Mouse (Mus musculus): ENCODE measurements around the gene Capn7.

DNA sequence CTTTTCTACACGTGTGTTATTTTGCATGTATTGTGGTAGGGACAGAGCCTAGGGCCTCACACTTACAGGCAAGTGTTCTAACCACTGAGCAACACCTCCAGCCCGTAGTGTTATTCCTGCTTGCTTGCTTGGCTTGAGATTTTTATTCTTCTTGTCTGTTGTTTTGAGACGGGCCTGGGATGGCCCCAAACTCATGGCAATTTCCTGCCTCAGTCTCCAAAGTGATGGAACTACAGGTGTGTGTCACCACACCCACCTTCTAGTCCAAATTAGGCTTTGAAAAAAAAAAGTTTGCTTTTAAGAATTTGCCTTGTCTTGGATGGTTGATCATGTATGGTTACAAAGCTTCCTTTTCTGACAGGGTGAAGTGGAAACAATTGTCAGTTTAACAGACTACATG, 80.0 kb downstream of the Capn7 start:
- TF ChIP-seq CTCF (IDR thresholded peaks at IDR 0.05; ENCODE audit: low read depth, low read length) (no peak), EP300 (IDR thresholded peaks at IDR 0.05; ENCODE audit: insufficient read depth, low read depth, low read length) (no peak), POLR2A (IDR thresholded peaks at IDR 0.05; ENCODE audit: insufficient read depth, low read length) (no peak)
